ENCODE assay signal across 23 mouse cellular contexts in genomic region chr6:24025721-24026120, GRCm38 (mm10). TPM values are rescaled to one million over a fixed set of nuclear protein-coding genes. Genes with fewer than 3 reads are reported as not detected.
DNase-seq lines count a peak whose midpoint lies in the region; ATAC-seq and TF ChIP-seq lines count a peak whose summit lies in the region.
"Had no signal": no experiment of that assay in that cellular context is flagged by ENCODE, and none has a peak within 500 bp of the region (broad histone marks: within the 10 kb centered on the region; RNA-seq: fewer than 3 reads in every experiment).

No protein-coding gene starts in this region.

- no peak overlapping the region for H3K4me2 ChIP-seq in hindbrain, postnatal 0 days (ENCODE audit: low read depth, low read length)
- H3K4me2 ChIP-seq in hindbrain, embryonic 13.5 days, result no peak overlapping the region
- H3K4me2 ChIP-seq in midbrain, embryonic 13.5 days (replicated peaks), result no peak overlapping the region
- H3K4me2 ChIP-seq in forebrain, embryonic 16.5 days (ENCODE audit: low read length), result no peak overlapping the region
- H3K4me2 ChIP-seq: neural tube, embryonic 12.5 days; stomach, embryonic 15.5 days had no signal

- H3K4me3 ChIP-seq in hindbrain, postnatal 0 days (ENCODE audit: low read length), result no peak overlapping the region
- H3K4me3 ChIP-seq in hindbrain, embryonic 13.5 days, result no peak overlapping the region
- no peak overlapping the region for H3K4me3 ChIP-seq in midbrain, embryonic 13.5 days (replicated peaks)
- H3K4me3 ChIP-seq in midbrain, embryonic 10.5 days, result no peak overlapping the region
- no peak overlapping the region for H3K4me3 ChIP-seq in forebrain, embryonic 16.5 days (replicated peaks; ENCODE audit: low read length)
- H3K4me3 ChIP-seq in thymus, adult 2 months (ENCODE audit: control insufficient read depth, insufficient read depth, low read length), result no peak overlapping the region
- H3K4me3 ChIP-seq: neural tube, embryonic 12.5 days; stomach, embryonic 15.5 days had no signal

- H3K9ac ChIP-seq in hindbrain, postnatal 0 days (replicated peaks; ENCODE audit: low read length), result no peak overlapping the region
- H3K9ac ChIP-seq in hindbrain, embryonic 13.5 days, result no peak overlapping the region
- no peak overlapping the region for H3K9ac ChIP-seq in midbrain, embryonic 13.5 days (replicated peaks)
- H3K9ac ChIP-seq in forebrain, embryonic 16.5 days (replicated peaks; ENCODE audit: low read depth, low read length), result no peak overlapping the region
- H3K9ac ChIP-seq: liver, embryonic 14.5 days; neural tube, embryonic 12.5 days; stomach, embryonic 15.5 days had no signal

- peak; percentile 82 for ATAC-seq in hindbrain, postnatal 0 days
- no peak for ATAC-seq in hindbrain, embryonic 13.5 days (ENCODE audit: low FRiP score)
- ATAC-seq in midbrain, embryonic 13.5 days, result peak; percentile 56; the same call in 1 of the 2 replicates
- peak; percentile 79 for ATAC-seq in forebrain, embryonic 16.5 days
- ATAC-seq: CD4-positive, CD25-positive, alpha-beta regulatory T cell, adult 4 months had no signal

- H3K4me1 ChIP-seq in hindbrain, postnatal 0 days (ENCODE audit: insufficient read depth, low read length), result no peaks in the 10 kb centered on the region
- H3K4me1 ChIP-seq in hindbrain, embryonic 13.5 days (replicated peaks), result no peaks in the 10 kb centered on the region
- H3K4me1 ChIP-seq in midbrain, embryonic 13.5 days (replicated peaks), result no peaks in the 10 kb centered on the region
- H3K4me1 ChIP-seq in midbrain, embryonic 10.5 days, result no peaks in the 10 kb centered on the region
- H3K4me1 ChIP-seq in forebrain, embryonic 16.5 days (replicated peaks; ENCODE audit: control insufficient read depth, insufficient read depth, low read length), result no peaks in the 10 kb centered on the region
- H3K4me1 ChIP-seq in thymus, adult 2 months (replicated peaks; ENCODE audit: control insufficient read depth, insufficient read depth, low read length), result no peaks in the 10 kb centered on the region
- H3K4me1 ChIP-seq: neural tube, embryonic 12.5 days; stomach, embryonic 15.5 days had no signal

- no peak for TF ChIP-seq POLR2A in thymus, adult 2 months (IDR thresholded peaks at IDR 0.05; ENCODE audit: control insufficient read depth, extremely low read depth, insufficient read depth, low read length, poor library complexity)

- H3K9me3 ChIP-seq in hindbrain, postnatal 0 days (ENCODE audit: low read length), result no peaks in the 10 kb centered on the region
- H3K9me3 ChIP-seq in hindbrain, embryonic 13.5 days, result no peaks in the 10 kb centered on the region
- no peaks in the 10 kb centered on the region for H3K9me3 ChIP-seq in midbrain, embryonic 13.5 days
- no peaks in the 10 kb centered on the region for H3K9me3 ChIP-seq in midbrain, embryonic 10.5 days (replicated peaks)
- H3K9me3 ChIP-seq in forebrain, embryonic 16.5 days (ENCODE audit: control insufficient read depth, low read length), result no peaks in the 10 kb centered on the region
- H3K9me3 ChIP-seq: neural tube, embryonic 12.5 days; stomach, embryonic 15.5 days had no signal

- peak; percentile 84 for DNase-seq in hindbrain, postnatal 0 days (ENCODE audit: low spot score)
- no peak for DNase-seq in midbrain, embryonic 10.5 days (ENCODE audit: low spot score)
- no peak for DNase-seq in thymus, adult 2 months
- DNase-seq in spleen, adult 18-20 months, result no peak
- DNase-seq: adrenal gland, adult 8-10 months; cerebellum, adult 9-10 months; embryo, embryonic 11 days; kidney, postnatal 14 days; thymus, postnatal 14 days had no signal

- TF ChIP-seq CTCF in hindbrain, postnatal 0 days (IDR thresholded peaks at IDR 0.05; ENCODE audit: low read depth), result no peak
- no peak for TF ChIP-seq CTCF in thymus, adult 2 months (IDR thresholded peaks at IDR 0.05; ENCODE audit: borderline replicate concordance, control insufficient read depth, extremely low read depth, insufficient read depth, low read length, poor library complexity)

- no peak overlapping the region for H3K27ac ChIP-seq in hindbrain, postnatal 0 days
- no peak overlapping the region for H3K27ac ChIP-seq in hindbrain, embryonic 13.5 days
- H3K27ac ChIP-seq in midbrain, embryonic 13.5 days, result no peak overlapping the region
- H3K27ac ChIP-seq in midbrain, embryonic 10.5 days (replicated peaks), result no peak overlapping the region
- no peak overlapping the region for H3K27ac ChIP-seq in forebrain, embryonic 16.5 days (ENCODE audit: low read length)
- H3K27ac ChIP-seq in thymus, adult 2 months (ENCODE audit: control insufficient read depth, insufficient read depth, low read length), result no peak overlapping the region
- H3K27ac ChIP-seq: liver, embryonic 14.5 days; neural tube, embryonic 12.5 days; stomach, embryonic 15.5 days had no signal

- H3K27me3 ChIP-seq in hindbrain, postnatal 0 days (ENCODE audit: insufficient read depth, low read length), result no peaks in the 10 kb centered on the region
- no peaks in the 10 kb centered on the region for H3K27me3 ChIP-seq in hindbrain, embryonic 13.5 days
- no peaks in the 10 kb centered on the region for H3K27me3 ChIP-seq in midbrain, embryonic 13.5 days
- no peaks in the 10 kb centered on the region for H3K27me3 ChIP-seq in midbrain, embryonic 10.5 days (ENCODE audit: low read depth, poor library complexity, severe bottlenecking)
- no peaks in the 10 kb centered on the region for H3K27me3 ChIP-seq in forebrain, embryonic 16.5 days (replicated peaks; ENCODE audit: control insufficient read depth, insufficient read depth, low read length)
- H3K27me3 ChIP-seq in thymus, adult 2 months (ENCODE audit: control insufficient read depth, insufficient read depth, low read length), result no peaks in the 10 kb centered on the region
- H3K27me3 ChIP-seq: neural tube, embryonic 12.5 days; stomach, embryonic 15.5 days had no signal

- H3K36me3 ChIP-seq in hindbrain, postnatal 0 days (ENCODE audit: insufficient read depth, low read length), result no peaks in the 10 kb centered on the region
- H3K36me3 ChIP-seq in hindbrain, embryonic 13.5 days, result no peaks in the 10 kb centered on the region
- no peaks in the 10 kb centered on the region for H3K36me3 ChIP-seq in midbrain, embryonic 13.5 days
- no peaks in the 10 kb centered on the region for H3K36me3 ChIP-seq in midbrain, embryonic 10.5 days
- H3K36me3 ChIP-seq in forebrain, embryonic 16.5 days (ENCODE audit: control insufficient read depth, insufficient read depth), result no peaks in the 10 kb centered on the region
- H3K36me3 ChIP-seq in thymus, adult 2 months (ENCODE audit: control insufficient read depth, insufficient read depth, low read length), result no peaks in the 10 kb centered on the region
- H3K36me3 ChIP-seq: neural tube, embryonic 12.5 days; stomach, embryonic 15.5 days had no signal

RNA-seq across cellular contexts. Expression of gene Tas2r118, which starts 55.9 kb away (rescaled TPM):
- total RNA-seq in hindbrain, postnatal 0 days (2014; rRNA removed), result not detected in 2 replicates
- not detected in 2 replicates for polyA plus RNA-seq in hindbrain, postnatal 0 days (2015; fragmentation: Nextera tagmentation; extraction: Ambion mirVana)
- polyA plus RNA-seq in hindbrain, embryonic 13.5 days (2015; fragmentation: Nextera tagmentation; extraction: Ambion mirVana), result not detected in 2 replicates
- polyA plus RNA-seq in midbrain, embryonic 13.5 days (2015; fragmentation: Nextera tagmentation; extraction: Ambion mirVana), result not detected in 2 replicates
- polyA plus RNA-seq in midbrain, embryonic 10.5 days (2016; fragmentation: Nextera tagmentation; extraction: Ambion mirVana), result not detected in 2 replicates
- not detected in 2 replicates for polyA plus RNA-seq in forebrain, embryonic 16.5 days (2015; fragmentation: Nextera tagmentation; extraction: Ambion mirVana)
- polyA plus RNA-seq in thymus, adult 2 months (2012; rRNA removed), result not detected in 2 replicates
- total RNA-seq: adrenal gland, adult 8-10 months; gastrocnemius, adult 18-20 months; granulocyte monocyte progenitor cell, adult 5-6 weeks; layer of hippocampus, postnatal 25 days; left cerebral cortex, postnatal 36 days; MEL had no signal
- polyA plus RNA-seq: CD4-positive, CD25-positive, alpha-beta regulatory T cell, adult 4 months; heart, embryonic 16.5 days; liver, embryonic 14.5 days; neural tube, embryonic 12.5 days; small intestine, adult 2 months; stomach, embryonic 15.5 days had no signal
